Mouse (Mus musculus): ENCODE results near the gene B4galnt3. TPM values are rescaled to one million over a fixed set of nuclear protein-coding genes. Genes with fewer than 3 reads are reported as not detected.
A peak's percentile ranks its signal among the peaks of the same experiment; 100 is the strongest.

The B4galnt3 gene
- polyA plus RNA-seq, 1 experiment from 2014 or later = 0.26 TPM

DNA sequence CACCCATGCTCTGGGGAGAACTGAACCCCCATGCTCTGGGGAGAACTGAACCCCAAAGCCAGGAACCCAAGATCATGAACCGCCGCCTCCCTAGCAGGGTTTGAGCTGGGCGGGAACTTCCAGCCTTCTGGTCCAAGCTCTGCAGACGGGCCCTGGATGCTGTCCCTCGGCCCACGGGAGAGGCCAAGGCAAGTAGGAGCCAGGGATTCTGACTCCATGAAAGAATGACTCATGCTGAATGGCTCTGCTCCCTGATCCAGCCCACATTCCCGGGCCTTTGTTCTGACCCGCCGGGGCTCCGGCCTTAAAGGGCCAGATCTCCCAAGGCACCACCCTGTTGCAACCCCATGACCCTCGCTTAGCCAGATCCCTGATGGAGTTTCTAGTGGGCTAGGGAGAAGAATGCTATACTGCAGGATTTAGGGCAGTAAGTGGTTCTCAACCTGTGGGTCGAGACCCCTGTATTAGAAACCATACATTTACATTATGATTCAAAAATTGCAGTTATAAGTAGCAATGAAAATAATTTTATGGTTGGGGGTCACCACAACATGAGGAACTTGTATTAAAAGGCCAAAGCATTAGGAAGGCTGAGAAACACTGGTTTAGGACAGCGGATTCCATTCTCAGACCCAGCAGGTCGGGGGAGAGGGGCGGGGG lies 102.0 kb downstream of the B4galnt3 start:
- H3K4me2 ChIP-seq (ENCODE audit: low read length) = peak overlapping the region; percentile 48
- H3K4me1 ChIP-seq (ENCODE audit: control insufficient read depth in 2 of 2, insufficient read depth in 2 of 2, low read length in 2 of 2) = peaks cover 30 to 35% of the 10 kb centered on the region in 2 experiments
- 18% methylated on average over 14 of the region's 15 CpGs for WGBS
- no peaks in the 10 kb centered on the region for H3K9me3 ChIP-seq (ENCODE audit: control insufficient read depth, low read length)
- H3K36me3 ChIP-seq (ENCODE audit: control insufficient read depth, insufficient read depth, low read length) = no peaks in the 10 kb centered on the region
- peak; percentile 44; the same call in 1 of the 2 replicates for ATAC-seq (ENCODE audit: insufficient number of reproducible peaks, insufficient read depth, low FRiP score, low read depth)
- peak overlapping the region; percentile 35; the same call in 1 of the 2 replicates for H3K9ac ChIP-seq (ENCODE audit: low read length)
- H3K27me3 ChIP-seq (ENCODE audit: control insufficient read depth, insufficient read depth, low read length) = no peaks in the 10 kb centered on the region
- H3K4me3 ChIP-seq (ENCODE audit: control insufficient read depth in 1 of 2, insufficient read depth in 1 of 2, low read depth in 1 of 2, low read length in 2 of 2) = no peak overlapping the region
- peak overlapping the region; percentile 11 to 53; a peak in 3 of 4 replicates for H3K27ac ChIP-seq (replicated peaks in 1 of 2; ENCODE audit: control insufficient read depth in 1 of 2, insufficient read depth in 1 of 2, low read depth in 2 of 2, low read length in 2 of 2)

DNA sequence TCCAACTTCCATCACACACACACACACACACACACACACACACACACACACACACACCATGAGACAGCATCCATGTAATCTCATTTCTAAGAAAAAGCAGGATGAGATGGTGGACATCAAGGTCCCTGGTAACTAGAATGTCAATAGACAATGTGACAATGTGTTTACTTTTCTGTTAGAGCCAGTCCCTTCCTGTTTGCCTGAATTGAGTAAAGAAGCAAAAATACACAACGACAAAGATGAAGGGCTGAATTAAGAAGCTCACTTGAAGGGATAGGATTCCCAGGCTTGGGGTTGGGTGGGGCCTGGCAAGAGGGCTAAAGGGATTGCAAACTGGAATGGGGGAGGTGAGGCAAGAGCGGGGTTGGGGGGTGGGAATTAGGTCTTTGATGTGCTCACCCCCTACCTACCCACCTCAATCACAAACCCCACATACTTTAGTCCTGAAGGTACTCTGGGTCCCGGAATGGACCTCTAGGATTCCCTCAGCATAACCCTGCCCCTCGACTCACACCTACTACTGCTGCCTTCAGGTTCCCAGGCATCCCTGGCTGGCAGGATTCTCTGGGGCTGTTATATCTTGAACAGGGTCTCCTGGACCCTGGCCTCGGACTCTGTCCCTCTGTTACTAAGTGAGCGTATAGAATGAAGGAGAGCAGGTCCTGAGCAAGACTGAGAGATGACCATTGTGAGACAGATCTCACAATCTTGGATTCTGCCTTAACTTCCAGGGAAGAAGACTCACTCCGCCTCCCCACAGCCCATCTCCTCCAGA lies 102.8 kb downstream of the B4galnt3 start:
- Histone ChIP-seq H3K27ac (replicated peaks in 1 of 2; ENCODE audit: control insufficient read depth in 1 of 2, insufficient read depth in 1 of 2, low read depth in 2 of 2, low read length in 2 of 2) (peak overlapping the region; percentile 11 to 53; a peak in 3 of 4 replicates), H3K4me3 (ENCODE audit: control insufficient read depth in 1 of 2, insufficient read depth in 1 of 2, low read depth in 1 of 2, low read length in 2 of 2) (no peak overlapping the region), H3K4me2 (ENCODE audit: low read length) (peak overlapping the region; percentile 48), H3K9me3 (ENCODE audit: control insufficient read depth, low read length) (no peaks in the 10 kb centered on the region), H3K9ac (ENCODE audit: low read length) (no peak overlapping the region), H3K36me3 (ENCODE audit: control insufficient read depth, insufficient read depth, low read length) (no peaks in the 10 kb centered on the region), H3K27me3 (ENCODE audit: control insufficient read depth, insufficient read depth, low read length) (no peaks in the 10 kb centered on the region), H3K4me1 (ENCODE audit: control insufficient read depth in 2 of 2, insufficient read depth in 2 of 2, low read length in 2 of 2) (peaks cover 32 to 35% of the 10 kb centered on the region in 2 experiments)
- 58% methylated on average over 7 of the region's 7 CpGs for WGBS
- no peak for ATAC-seq (ENCODE audit: insufficient number of reproducible peaks, insufficient read depth, low FRiP score, low read depth)

DNA sequence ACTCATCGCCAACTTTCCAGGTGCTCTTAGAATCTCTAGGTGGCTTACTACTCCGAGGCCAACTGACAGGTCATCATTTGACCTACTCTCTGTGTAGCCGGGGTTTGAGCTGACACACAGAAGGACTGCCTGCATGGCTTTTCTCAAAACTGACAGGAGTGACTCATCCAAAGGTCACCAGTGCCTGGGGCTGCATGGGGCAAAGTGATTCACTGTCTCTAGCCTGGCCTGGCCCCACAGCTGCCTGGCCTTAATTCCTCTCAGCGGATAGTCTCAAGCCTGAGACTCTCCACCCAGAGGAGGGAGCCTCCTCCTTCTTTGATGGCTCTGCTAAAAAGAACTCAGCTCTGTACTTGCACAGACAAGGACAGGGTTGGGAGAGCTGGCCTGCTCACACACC lies 103.4 kb downstream of the B4galnt3 start:
- Histone ChIP-seq H3K36me3 (ENCODE audit: control insufficient read depth, insufficient read depth, low read length) (no peaks in the 10 kb centered on the region), H3K27ac (replicated peaks in 1 of 2; ENCODE audit: control insufficient read depth in 1 of 2, insufficient read depth in 1 of 2, low read depth in 2 of 2, low read length in 2 of 2) (no peak overlapping the region), H3K4me2 (ENCODE audit: low read length) (no peak overlapping the region), H3K9ac (ENCODE audit: low read length) (no peak overlapping the region), H3K4me3 (ENCODE audit: control insufficient read depth in 1 of 2, insufficient read depth in 1 of 2, low read depth in 1 of 2, low read length in 2 of 2) (no peak overlapping the region), H3K4me1 (ENCODE audit: control insufficient read depth in 2 of 2, insufficient read depth in 2 of 2, low read length in 2 of 2) (peaks cover 36 to 37% of the 10 kb centered on the region in 2 experiments), H3K9me3 (ENCODE audit: control insufficient read depth, low read length) (no peaks in the 10 kb centered on the region), H3K27me3 (ENCODE audit: control insufficient read depth, insufficient read depth, low read length) (no peaks in the 10 kb centered on the region)
- ATAC-seq (ENCODE audit: insufficient number of reproducible peaks, insufficient read depth, low FRiP score, low read depth) = no peak
- WGBS = 42% methylated on average over 4 of the region's 4 CpGs

DNA sequence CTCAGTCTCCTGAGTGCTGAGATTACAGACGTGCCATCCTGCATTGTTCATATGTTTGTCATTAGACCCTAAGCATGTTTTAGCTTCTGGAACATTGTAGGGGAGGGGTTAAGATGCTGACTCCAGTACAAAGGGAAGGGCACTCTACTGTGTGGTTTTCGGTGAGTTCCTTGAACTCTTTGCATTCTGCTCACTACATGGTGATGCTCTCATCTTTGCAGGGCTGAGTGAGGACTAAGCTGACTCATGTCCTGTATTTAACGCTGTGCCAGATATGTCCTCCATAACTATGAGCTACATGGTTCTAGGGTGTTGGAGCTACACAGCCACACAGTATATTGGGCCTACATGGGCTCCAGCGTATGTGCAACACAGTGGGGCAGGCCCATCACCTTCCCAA lies 104.0 kb downstream of the B4galnt3 start:
- Histone ChIP-seq H3K4me2 (ENCODE audit: low read length) (no peak overlapping the region), H3K4me3 (ENCODE audit: control insufficient read depth in 1 of 2, insufficient read depth in 1 of 2, low read depth in 1 of 2, low read length in 2 of 2) (no peak overlapping the region), H3K27ac (replicated peaks in 1 of 2; ENCODE audit: control insufficient read depth in 1 of 2, insufficient read depth in 1 of 2, low read depth in 2 of 2, low read length in 2 of 2) (no peak overlapping the region), H3K4me1 (ENCODE audit: control insufficient read depth in 2 of 2, insufficient read depth in 2 of 2, low read length in 2 of 2) (peaks cover 41 to 42% of the 10 kb centered on the region in 2 experiments), H3K27me3 (ENCODE audit: control insufficient read depth, insufficient read depth, low read length) (no peaks in the 10 kb centered on the region), H3K9ac (ENCODE audit: low read length) (no peak overlapping the region), H3K9me3 (ENCODE audit: control insufficient read depth, low read length) (no peaks in the 10 kb centered on the region), H3K36me3 (ENCODE audit: control insufficient read depth, insufficient read depth, low read length) (no peaks in the 10 kb centered on the region)
- 90% methylated on average over 4 of the region's 4 CpGs for WGBS
- no peak for ATAC-seq (ENCODE audit: insufficient number of reproducible peaks, insufficient read depth, low FRiP score, low read depth)

DNA sequence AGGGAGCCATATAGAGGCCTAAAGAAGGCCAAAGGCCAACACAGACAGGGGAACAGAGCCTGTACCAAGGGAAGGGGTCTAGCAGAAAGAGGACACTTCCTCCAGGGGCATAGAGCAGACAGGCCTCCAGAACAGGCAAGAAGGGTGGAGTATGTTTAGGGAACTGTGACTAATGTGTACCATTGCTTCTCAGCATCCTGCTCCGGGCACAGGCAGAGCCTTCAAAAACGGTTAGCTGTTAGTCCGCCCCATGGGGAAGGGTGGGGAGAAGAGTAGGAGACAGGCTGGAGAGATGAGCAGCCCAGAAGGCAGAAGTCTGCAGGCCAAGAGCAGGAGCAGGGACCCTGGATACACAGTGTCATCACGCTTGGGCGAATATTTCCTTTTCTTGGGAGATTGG lies 105.1 kb downstream of the B4galnt3 start:
- no peak for ATAC-seq (ENCODE audit: insufficient number of reproducible peaks, insufficient read depth, low FRiP score, low read depth)
- WGBS = 91% methylated on average over 5 of the region's 5 CpGs

DNA sequence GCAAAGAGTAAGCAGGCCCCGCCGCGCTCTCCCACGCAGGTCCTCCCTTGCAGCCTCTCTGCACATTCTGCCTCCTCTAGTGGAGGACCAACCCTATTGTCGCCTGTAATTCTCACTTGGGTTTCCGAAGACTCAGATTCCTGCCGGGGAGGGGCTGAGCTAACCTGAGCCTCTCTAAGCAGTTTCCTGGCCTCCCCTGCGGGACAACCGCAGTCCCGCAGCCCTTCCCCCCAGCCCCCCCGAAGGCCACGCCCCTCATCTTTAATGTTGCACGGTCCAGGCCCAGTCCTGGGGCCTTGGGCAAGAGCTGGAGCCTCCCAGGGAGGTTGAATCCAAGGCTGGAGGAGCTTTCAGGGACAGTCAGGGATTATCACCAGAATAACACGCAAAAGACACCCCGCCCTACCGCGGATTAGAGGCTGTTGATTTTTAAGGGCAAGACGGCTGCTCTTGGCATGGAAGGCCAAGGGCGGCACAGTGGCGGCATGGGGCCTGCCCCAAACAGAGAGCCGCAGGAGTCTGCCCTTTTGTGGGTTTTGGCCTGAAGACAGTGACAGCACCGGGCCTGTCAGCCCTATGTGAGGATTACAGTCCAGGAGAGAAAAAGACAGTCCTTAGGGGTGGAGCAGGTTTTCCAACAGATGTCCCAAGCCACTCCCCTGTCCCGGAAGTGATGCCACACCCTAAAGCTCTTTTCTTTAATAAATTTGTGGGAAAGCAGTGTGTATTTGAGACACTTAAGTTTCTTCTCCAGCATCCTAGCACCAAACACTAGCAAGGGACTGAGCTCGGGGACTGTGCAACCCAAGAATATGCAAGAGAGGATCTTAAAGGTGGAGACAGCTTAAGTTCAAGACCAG lies 105.8 kb downstream of the B4galnt3 start:
- Histone ChIP-seq H3K36me3 (ENCODE audit: control insufficient read depth, insufficient read depth, low read length) (no peaks in the 10 kb centered on the region), H3K27ac (replicated peaks in 1 of 2; ENCODE audit: control insufficient read depth in 1 of 2, insufficient read depth in 1 of 2, low read depth in 2 of 2, low read length in 2 of 2) (0 out of 4 replicates have a peak overlapping the region, but pooled peaks of 1 of the 2 experiments have one; percentile 15), H3K9me3 (ENCODE audit: control insufficient read depth, low read length) (no peaks in the 10 kb centered on the region), H3K27me3 (ENCODE audit: control insufficient read depth, insufficient read depth, low read length) (no peaks in the 10 kb centered on the region), H3K4me1 (ENCODE audit: control insufficient read depth in 2 of 2, insufficient read depth in 2 of 2, low read length in 2 of 2) (peaks cover 44 to 46% of the 10 kb centered on the region in 2 experiments), H3K4me2 (ENCODE audit: low read length) (peak overlapping the region; percentile 51), H3K4me3 (ENCODE audit: control insufficient read depth in 1 of 2, insufficient read depth in 1 of 2, low read depth in 1 of 2, low read length in 2 of 2) (no peak overlapping the region), H3K9ac (ENCODE audit: low read length) (no peak overlapping the region; the same call in 1 of the 2 replicates)
- 33% methylated on average over 24 of the region's 24 CpGs for WGBS
- ATAC-seq (ENCODE audit: insufficient number of reproducible peaks, insufficient read depth, low FRiP score, low read depth) = no peak

More for the DNA sequence above, 105.1 kb downstream of the B4galnt3 start:
- Histone ChIP-seq H3K4me1 (ENCODE audit: control insufficient read depth in 2 of 2, insufficient read depth in 2 of 2, low read length in 2 of 2) (peaks cover 41 to 43% of the 10 kb centered on the region in 2 experiments), H3K4me3 (ENCODE audit: control insufficient read depth in 1 of 2, insufficient read depth in 1 of 2, low read depth in 1 of 2, low read length in 2 of 2) (no peak overlapping the region), H3K9ac (ENCODE audit: low read length) (no peak overlapping the region), H3K27ac (replicated peaks in 1 of 2; ENCODE audit: control insufficient read depth in 1 of 2, insufficient read depth in 1 of 2, low read depth in 2 of 2, low read length in 2 of 2) (no peak overlapping the region), H3K27me3 (ENCODE audit: control insufficient read depth, insufficient read depth, low read length) (no peaks in the 10 kb centered on the region), H3K36me3 (ENCODE audit: control insufficient read depth, insufficient read depth, low read length) (no peaks in the 10 kb centered on the region), H3K4me2 (ENCODE audit: low read length) (no peak overlapping the region), H3K9me3 (ENCODE audit: control insufficient read depth, low read length) (no peaks in the 10 kb centered on the region)

DNA sequence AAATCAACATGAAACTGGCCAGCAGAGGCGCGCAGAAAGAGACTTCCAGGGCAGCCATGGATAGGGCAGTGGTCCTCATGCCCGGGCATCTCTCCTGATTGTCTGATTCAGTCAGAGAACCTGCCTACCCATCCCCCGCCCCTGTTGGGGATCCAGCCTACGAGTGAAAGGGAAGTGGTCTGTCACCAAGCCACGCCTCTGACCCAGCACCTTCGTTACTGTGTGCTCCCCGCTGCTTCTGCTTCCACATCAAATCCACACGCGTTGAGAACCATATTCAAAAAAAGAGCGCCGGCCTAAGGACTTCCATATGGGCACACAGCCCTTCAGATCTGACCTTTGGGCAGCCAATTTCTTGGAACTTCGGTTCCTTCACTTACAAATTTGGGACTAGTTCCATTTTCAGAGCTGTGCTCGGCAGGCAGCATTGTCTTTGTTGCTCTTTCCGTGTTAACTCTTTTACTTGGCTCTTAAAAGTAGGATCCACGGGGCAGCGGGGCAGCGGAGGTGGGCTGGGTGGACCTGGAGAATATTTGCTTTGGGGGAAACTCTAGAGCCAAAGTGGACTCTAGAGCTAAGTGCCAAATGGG lies 106.7 kb downstream of the B4galnt3 start:
- Histone ChIP-seq H3K4me3 (ENCODE audit: control insufficient read depth in 1 of 2, insufficient read depth in 1 of 2, low read depth in 1 of 2, low read length in 2 of 2) (no peak overlapping the region; a peak in 1 of 4 replicates), H3K27ac (replicated peaks in 1 of 2; ENCODE audit: control insufficient read depth in 1 of 2, insufficient read depth in 1 of 2, low read depth in 2 of 2, low read length in 2 of 2) (no peak overlapping the region), H3K9ac (ENCODE audit: low read length) (no peak overlapping the region; the same call in 1 of the 2 replicates), H3K36me3 (ENCODE audit: control insufficient read depth, insufficient read depth, low read length) (no peaks in the 10 kb centered on the region), H3K4me2 (ENCODE audit: low read length) (peak overlapping the region; percentile 51), H3K27me3 (ENCODE audit: control insufficient read depth, insufficient read depth, low read length) (no peaks in the 10 kb centered on the region), H3K4me1 (ENCODE audit: control insufficient read depth in 2 of 2, insufficient read depth in 2 of 2, low read length in 2 of 2) (peaks cover 41 to 47% of the 10 kb centered on the region in 2 experiments), H3K9me3 (ENCODE audit: control insufficient read depth, low read length) (no peaks in the 10 kb centered on the region)
- WGBS = 39% methylated on average over 18 of the region's 18 CpGs
- ATAC-seq (ENCODE audit: insufficient number of reproducible peaks, insufficient read depth, low FRiP score, low read depth) = no peak
